In the genomic region with DNA sequence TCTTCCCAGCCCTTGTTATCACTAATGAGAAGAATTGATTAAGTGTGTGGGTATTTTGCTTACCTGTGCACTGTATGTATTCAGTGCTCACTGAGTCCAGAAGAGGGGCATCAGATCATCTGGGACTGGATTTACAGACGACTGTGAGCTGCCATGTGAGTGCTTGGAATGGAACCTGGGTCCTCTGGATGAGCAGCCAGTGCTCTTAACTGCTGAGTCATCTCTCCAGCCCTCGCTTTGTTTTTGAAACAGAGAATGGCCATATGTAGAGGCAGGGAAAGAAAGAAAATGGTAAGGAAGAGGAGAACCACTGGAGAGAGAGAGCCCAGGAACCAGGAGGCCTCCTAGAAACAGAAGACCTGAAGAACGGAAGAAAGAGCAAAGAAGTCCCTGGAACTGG, we compare ENCODE assay signal across 30 mouse cellular contexts. TPM values are rescaled to one million over a fixed set of nuclear protein-coding genes. Genes with fewer than 3 reads are reported as not detected.
DNase-seq lines count a peak whose midpoint lies in the region; ATAC-seq and TF ChIP-seq lines count a peak whose summit lies in the region.
"Had no signal": no experiment of that assay in that cellular context is flagged by ENCODE, and none has a peak within 500 bp of the region (broad histone marks: within the 10 kb centered on the region; RNA-seq: fewer than 3 reads in every experiment).

No protein-coding gene starts in this region.

- TF ChIP-seq EP300 in liver, embryonic 14.5 days (IDR thresholded peaks at IDR 0.05; ENCODE audit: low read depth), result no peak

- 71% methylated on average over 3 of the region's 3 CpGs for WGBS in heart, embryonic 12.5 days
- WGBS in liver, embryonic 14.5 days (ENCODE audit: insufficient replicate concordance), result 50% methylated on average over 3 of the region's 3 CpGs
- WGBS in midbrain, embryonic 11.5 days, result 77% methylated on average over 3 of the region's 3 CpGs

- H3K36me3 ChIP-seq in erythroblast, embryonic 14.5 days (ENCODE audit: control insufficient read depth), result peaks cover 67% of the 10 kb centered on the region
- H3K36me3 ChIP-seq in heart, embryonic 12.5 days, result no peaks in the 10 kb centered on the region
- no peaks in the 10 kb centered on the region for H3K36me3 ChIP-seq in liver, embryonic 14.5 days (replicated peaks; ENCODE audit: control insufficient read depth, insufficient read depth, low read depth)
- H3K36me3 ChIP-seq in midbrain, embryonic 11.5 days (ENCODE audit: control insufficient read depth, insufficient read depth, low read length), result no peaks in the 10 kb centered on the region
- H3K36me3 ChIP-seq: embryonic facial prominence, embryonic 10.5 days; embryonic facial prominence, embryonic 15.5 days; heart, embryonic 13.5 days; hindbrain, embryonic 12.5 days; midbrain, embryonic 13.5 days; neural tube, embryonic 13.5 days had no signal

- H3K27ac ChIP-seq in heart, embryonic 12.5 days (ENCODE audit: poor library complexity, severe bottlenecking), result no peak overlapping the region
- H3K27ac ChIP-seq in liver, embryonic 14.5 days, result peak overlapping the region; percentile 92
- no peak overlapping the region for H3K27ac ChIP-seq in midbrain, embryonic 11.5 days (ENCODE audit: low read depth, low read length)
- H3K27ac ChIP-seq: embryonic facial prominence, embryonic 10.5 days; embryonic facial prominence, embryonic 15.5 days; heart, embryonic 13.5 days; hindbrain, embryonic 12.5 days; kidney, postnatal 0 days; midbrain, embryonic 13.5 days; neural tube, embryonic 13.5 days had no signal

- H3K9me3 ChIP-seq in erythroblast, embryonic 14.5 days (ENCODE audit: control insufficient read depth, low read length), result no peaks in the 10 kb centered on the region
- H3K9me3 ChIP-seq in heart, embryonic 12.5 days (replicated peaks), result no peaks in the 10 kb centered on the region
- no peaks in the 10 kb centered on the region for H3K9me3 ChIP-seq in liver, embryonic 14.5 days (ENCODE audit: control insufficient read depth, low read length)
- no peaks in the 10 kb centered on the region for H3K9me3 ChIP-seq in midbrain, embryonic 11.5 days (ENCODE audit: control insufficient read depth, low read length)
- H3K9me3 ChIP-seq: embryonic facial prominence, embryonic 10.5 days; embryonic facial prominence, embryonic 15.5 days; heart, embryonic 13.5 days; hindbrain, embryonic 12.5 days; megakaryocyte, embryonic 14.5 days; midbrain, embryonic 13.5 days; neural tube, embryonic 13.5 days had no signal

- H3K4me2 ChIP-seq in heart, embryonic 12.5 days, result no peak overlapping the region
- peak overlapping the region; percentile 70 for H3K4me2 ChIP-seq in liver, embryonic 14.5 days (ENCODE audit: low read depth)
- H3K4me2 ChIP-seq in midbrain, embryonic 11.5 days, result no peak overlapping the region
- H3K4me2 ChIP-seq: embryonic facial prominence, embryonic 15.5 days; heart, embryonic 13.5 days; hindbrain, embryonic 12.5 days; midbrain, embryonic 13.5 days; neural tube, embryonic 13.5 days had no signal

- no peak for DNase-seq in heart, postnatal 36 days
- DNase-seq in liver, embryonic 14.5 days (ENCODE audit: low read depth in 3 of 3, low spot score in 3 of 3), result no peak
- DNase-seq in layer of hippocampus, adult 9-11 months, result no peak
- DNase-seq in right cerebral cortex, postnatal 10 days (ENCODE audit: low spot score in 2 of 2), result no peak
- DNase-seq in midbrain, embryonic 11.5 days (ENCODE audit: low spot score, missing footprints), result no peak
- DNase-seq: adrenal gland, postnatal 14 days; cerebellum, adult 2 months; cerebellum, postnatal 25 days; forebrain, postnatal 0 days; heart, postnatal 14 days; kidney, adult 8-10 months; kidney, postnatal 4 days; layer of hippocampus, postnatal 36 days; lung, postnatal 36 days; thymus, adult 2 months; thymus, postnatal 36 days had no signal

- peaks cover 92% of the 10 kb centered on the region for H3K4me1 ChIP-seq in erythroblast, embryonic 14.5 days (ENCODE audit: control insufficient read depth)
- H3K4me1 ChIP-seq in heart, embryonic 12.5 days (replicated peaks), result peaks cover 10% of the 10 kb centered on the region; the same call in 1 of the 2 replicates
- H3K4me1 ChIP-seq in liver, embryonic 14.5 days (replicated peaks; ENCODE audit: control insufficient read depth in 2 of 2, insufficient read depth in 2 of 2, low read length in 1 of 2), result peaks cover 49 to 59% of the 10 kb centered on the region in 2 experiments
- no peaks in the 10 kb centered on the region for H3K4me1 ChIP-seq in midbrain, embryonic 11.5 days (ENCODE audit: control insufficient read depth, insufficient read depth, low read length)
- H3K4me1 ChIP-seq: embryonic facial prominence, embryonic 15.5 days; heart, embryonic 13.5 days had no signal

- H3K27me3 ChIP-seq in erythroblast, embryonic 14.5 days (ENCODE audit: control insufficient read depth), result no peaks in the 10 kb centered on the region
- no peaks in the 10 kb centered on the region for H3K27me3 ChIP-seq in heart, embryonic 12.5 days (replicated peaks)
- no peaks in the 10 kb centered on the region for H3K27me3 ChIP-seq in liver, embryonic 14.5 days (ENCODE audit: control insufficient read depth, insufficient read depth, low read length)
- no peaks in the 10 kb centered on the region for H3K27me3 ChIP-seq in midbrain, embryonic 11.5 days (ENCODE audit: control insufficient read depth, insufficient read depth, low read length)
- H3K27me3 ChIP-seq: CH12.LX; embryonic facial prominence, embryonic 15.5 days; heart, embryonic 13.5 days; hindbrain, embryonic 12.5 days; midbrain, embryonic 13.5 days; neural tube, embryonic 13.5 days; Patski had no signal

- no peak overlapping the region for H3K9ac ChIP-seq in heart, embryonic 12.5 days
- peak overlapping the region; percentile 61 for H3K9ac ChIP-seq in liver, embryonic 14.5 days (replicated peaks)
- H3K9ac ChIP-seq in midbrain, embryonic 11.5 days (ENCODE audit: low read length), result no peak overlapping the region
- H3K9ac ChIP-seq: embryonic facial prominence, embryonic 15.5 days; forebrain, postnatal 0 days; heart, embryonic 13.5 days; hindbrain, embryonic 12.5 days; midbrain, embryonic 13.5 days; neural tube, embryonic 13.5 days had no signal

- intact Hi-C loops in heart, postnatal 36 days (cut with DNase I), result no loop called here

- ATAC-seq in erythroblast, adult 5-6 weeks (replicated peaks; ENCODE audit: low FRiP score, poor library complexity, severe bottlenecking), result no peak; the same call in 1 of the 2 replicates
- peak; percentile 23; the same call in 1 of the 2 replicates for ATAC-seq in heart, embryonic 12.5 days (ENCODE audit: insufficient number of reproducible peaks, low FRiP score)
- no peak for ATAC-seq in liver, embryonic 14.5 days (ENCODE audit: insufficient read depth)
- ATAC-seq in midbrain, embryonic 11.5 days (ENCODE audit: low FRiP score), result no peak
- ATAC-seq: forebrain, postnatal 0 days; intestine, embryonic 16.5 days; midbrain, embryonic 13.5 days; Patski had no signal

- peak overlapping the region; percentile 52 for H3K4me3 ChIP-seq in erythroblast, embryonic 14.5 days (replicated peaks)
- no peak overlapping the region for H3K4me3 ChIP-seq in heart, embryonic 12.5 days
- no peak overlapping the region for H3K4me3 ChIP-seq in liver, embryonic 14.5 days (ENCODE audit: insufficient read depth in 1 of 2, low read depth in 2 of 2, low read length in 2 of 2)
- no peak overlapping the region for H3K4me3 ChIP-seq in midbrain, embryonic 11.5 days (ENCODE audit: low read depth, low read length)
- H3K4me3 ChIP-seq: embryonic facial prominence, embryonic 10.5 days; embryonic facial prominence, embryonic 15.5 days; heart, embryonic 13.5 days; hindbrain, embryonic 12.5 days; megakaryocyte, embryonic 14.5 days; midbrain, embryonic 13.5 days; neural tube, embryonic 13.5 days had no signal

- no peak for TF ChIP-seq CTCF in liver, embryonic 14.5 days (IDR thresholded peaks at IDR 0.05; ENCODE audit: low read depth)

RNA-seq across cellular contexts. Expression of gene Metap1d, which starts 9.5 kb away (rescaled TPM):
- polyA plus RNA-seq in erythroblast, embryonic 14.5 days (2012), result 1.4 and 3.1 TPM in 2 replicates
- total RNA-seq in erythroblast, adult 5-6 weeks (2015; ENCODE audit: low replicate concordance), result 1.3 and 6.3 TPM in 2 replicates
- 5.9 and 8.4 TPM in 2 replicates for total RNA-seq in erythroblast, adult 5-6 weeks (2017; ENCODE audit: low replicate concordance)
- 35.6 and 35.8 TPM in 2 replicates for polyA plus RNA-seq in heart, embryonic 12.5 days (2016; fragmentation: Nextera tagmentation; extraction: Ambion mirVana)
- total RNA-seq in heart, postnatal 36 days (2021), result 10 to 100 TPM; 44.9 to 45.2 TPM
- polyA plus RNA-seq in liver, embryonic 14.5 days (2012; rRNA removed), result 20.8 and 29.9 TPM in 2 replicates
- 22.2 TPM in 2 replicates for polyA plus RNA-seq in liver, embryonic 14.5 days (2014; fragmentation: Nextera tagmentation; extraction: Ambion mirVana)
- polyA plus RNA-seq in midbrain, embryonic 11.5 days (2014; fragmentation: Nextera tagmentation; extraction: Ambion mirVana), result 31.6 and 32.8 TPM in 2 replicates
